Mouse (Mus musculus): ENCODE results near the gene Col15a1. TPM values are rescaled to one million over a fixed set of nuclear protein-coding genes. Genes with fewer than 3 reads are reported as not detected.

Gene Col15a1
- total RNA-seq, 2 experiments from 2014 or later: 285 to 337 TPM

DNA sequence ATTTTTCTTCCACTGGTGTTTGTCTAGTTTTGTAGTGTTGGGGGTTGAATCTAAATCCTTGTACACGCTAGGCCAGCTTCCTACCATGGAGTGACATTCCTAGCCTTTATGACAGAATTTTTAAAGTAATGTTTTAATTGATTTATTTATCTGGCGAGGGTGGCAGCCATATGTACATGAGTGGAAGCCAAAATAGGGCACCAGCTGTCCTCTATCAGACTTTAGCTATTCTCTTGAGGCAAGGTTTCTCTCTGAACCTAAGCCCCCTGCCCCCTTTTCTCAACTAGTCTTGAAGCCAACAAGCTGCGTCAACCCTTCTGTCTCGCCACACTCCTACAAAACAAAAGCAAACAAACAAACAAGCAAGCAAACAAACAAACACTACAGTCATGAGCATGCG is 57.6 kb downstream of the Col15a1 start:
- DNase-seq (ENCODE audit: low spot score in 2 of 2): no peak

DNA sequence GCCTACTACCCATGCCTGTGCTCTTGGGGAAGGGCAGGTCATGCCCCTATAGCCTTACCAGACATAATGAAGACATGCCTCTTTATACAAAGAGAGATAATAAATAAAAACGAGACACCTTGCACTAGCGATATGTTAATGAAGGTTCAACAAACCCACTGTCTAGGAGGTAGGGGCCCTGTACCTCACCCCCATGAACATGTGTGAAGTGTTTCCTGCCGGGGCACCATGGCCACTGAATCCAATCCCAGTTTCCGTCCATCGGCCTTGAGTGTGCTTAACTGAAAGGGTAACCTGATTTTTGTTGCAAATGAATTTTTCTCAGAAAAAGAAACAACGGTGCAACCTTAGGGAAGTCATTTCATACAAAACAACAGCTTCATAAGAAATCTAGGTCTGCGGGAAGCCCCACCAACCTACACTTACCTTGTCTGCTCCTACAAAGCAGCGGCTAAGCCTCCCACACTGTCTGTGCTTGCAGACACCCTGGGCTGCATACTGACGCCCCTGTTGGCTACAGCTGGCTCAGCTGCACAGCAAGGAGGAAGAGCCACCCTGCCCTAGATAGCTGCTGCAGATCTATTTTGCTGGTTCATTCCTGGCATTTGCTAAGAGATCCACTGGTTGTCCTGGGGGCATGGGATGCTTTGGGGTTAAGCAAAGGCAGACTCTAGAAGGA is 64.6 kb downstream of the Col15a1 start:
- no peak for DNase-seq (ENCODE audit: low spot score in 2 of 2)

DNA sequence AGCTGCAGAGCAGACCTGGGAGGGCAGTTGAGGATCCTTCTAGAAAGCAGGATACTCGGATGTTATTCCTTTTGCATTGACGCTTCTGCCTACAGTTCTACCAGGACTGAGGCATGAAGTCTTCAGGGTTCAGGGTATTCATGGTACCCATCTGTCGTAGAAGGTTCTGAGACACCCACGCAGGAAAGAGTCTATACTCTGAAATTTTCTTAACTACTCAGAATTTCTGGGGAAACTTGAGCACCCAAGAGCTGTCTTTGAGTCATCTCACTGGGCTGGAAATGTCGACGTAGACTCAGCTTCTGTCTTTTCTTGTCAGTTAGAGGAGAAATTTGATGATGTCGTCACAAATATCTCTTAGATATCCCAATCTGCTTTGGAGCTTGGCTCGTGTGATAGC is 65.8 kb downstream of the Col15a1 start:
- no peak for DNase-seq (ENCODE audit: low spot score in 2 of 2)

DNA sequence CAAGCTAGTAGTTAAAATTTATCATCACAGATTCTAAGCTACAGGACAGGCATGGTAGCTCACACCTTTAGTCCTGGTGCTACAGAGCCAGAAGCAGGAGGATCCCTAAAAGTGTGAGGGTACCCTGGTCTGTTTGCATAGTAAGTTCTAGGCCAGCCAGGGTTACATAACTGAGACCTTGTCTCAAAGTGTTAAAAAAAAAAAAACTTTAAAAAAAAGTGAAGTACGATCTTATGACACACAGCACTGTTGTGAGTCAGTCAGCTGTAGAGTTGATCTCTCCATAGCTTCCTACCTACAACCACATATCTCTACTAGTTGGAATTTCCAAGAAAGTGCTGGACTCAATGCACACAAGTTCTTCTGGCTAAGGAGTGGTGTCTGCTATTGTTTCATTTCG is 67.0 kb downstream of the Col15a1 start:
- no peak for DNase-seq (ENCODE audit: low spot score in 2 of 2)

DNA sequence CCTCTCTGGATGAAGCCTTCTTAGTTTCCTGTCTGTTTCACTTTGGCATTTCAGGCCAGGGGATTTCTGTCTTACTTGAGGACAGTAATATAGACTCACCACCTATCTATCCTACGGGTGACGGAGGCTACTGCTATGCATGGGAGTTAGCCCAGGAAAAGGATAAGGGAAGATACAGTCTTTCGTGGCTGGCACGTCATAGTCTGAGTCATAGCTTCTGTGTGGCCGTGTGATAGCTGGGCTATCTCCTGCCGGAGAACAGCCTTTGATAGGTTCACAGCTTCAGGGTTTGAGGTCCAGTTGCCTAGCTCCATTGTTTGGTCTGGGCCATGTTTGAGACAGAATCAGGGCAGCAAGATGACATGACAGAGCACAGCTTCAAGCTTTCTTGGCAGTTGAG is 70.4 kb downstream of the Col15a1 start:
- DNase-seq (ENCODE audit: low spot score in 2 of 2): no peak

DNA sequence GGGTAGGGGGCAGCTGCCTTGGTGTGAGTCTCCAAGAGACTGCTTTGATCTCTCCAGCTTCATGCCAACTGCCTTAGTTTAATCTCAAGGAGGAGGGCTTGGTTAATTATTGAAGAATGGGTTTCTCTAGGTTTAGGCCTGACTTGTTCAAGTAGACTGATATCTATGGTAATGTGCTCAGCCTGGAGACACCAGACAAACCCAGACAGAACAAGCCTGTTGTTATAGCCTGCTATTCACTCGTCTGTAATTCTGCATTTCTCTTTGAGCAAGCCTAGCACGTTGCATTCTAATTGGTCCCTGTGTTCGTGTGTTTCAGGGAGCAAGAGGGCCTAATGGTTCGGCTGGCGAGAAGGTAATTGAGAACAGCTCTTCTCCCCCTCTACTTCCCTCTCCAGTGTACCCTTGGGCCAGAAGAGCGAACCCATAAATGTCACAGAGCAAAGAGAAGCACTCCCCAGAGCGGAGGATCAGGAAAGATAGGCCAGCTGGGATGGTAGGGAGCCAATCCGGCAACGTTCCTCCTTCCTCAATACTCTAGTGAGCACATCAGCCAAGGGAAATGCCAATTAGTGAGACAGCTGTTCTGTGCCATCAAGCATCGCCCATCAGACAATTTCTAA is 71.2 kb downstream of the Col15a1 start:
- no peak for DNase-seq (ENCODE audit: low spot score in 2 of 2)

DNA sequence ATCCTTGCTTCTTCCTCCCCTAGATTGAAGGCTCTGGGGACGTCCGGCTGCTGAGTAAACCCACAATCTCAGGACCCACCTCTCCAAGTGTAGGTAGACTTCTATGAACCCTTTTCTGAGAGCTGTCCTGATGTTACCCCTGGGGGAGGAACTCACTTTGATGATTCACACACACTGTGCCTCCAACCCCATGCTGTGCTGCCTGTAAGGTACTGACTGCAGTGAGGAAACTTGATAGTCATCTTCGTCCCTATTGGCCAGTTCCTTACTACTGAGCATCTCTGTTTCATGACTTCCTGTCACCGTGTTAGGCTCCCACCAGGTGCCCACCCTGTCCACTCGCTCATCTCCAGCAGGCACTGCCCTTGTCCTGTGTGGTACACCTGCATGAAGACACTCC is 72.2 kb downstream of the Col15a1 start:
- DNase-seq (ENCODE audit: low spot score in 2 of 2): no peak

DNA sequence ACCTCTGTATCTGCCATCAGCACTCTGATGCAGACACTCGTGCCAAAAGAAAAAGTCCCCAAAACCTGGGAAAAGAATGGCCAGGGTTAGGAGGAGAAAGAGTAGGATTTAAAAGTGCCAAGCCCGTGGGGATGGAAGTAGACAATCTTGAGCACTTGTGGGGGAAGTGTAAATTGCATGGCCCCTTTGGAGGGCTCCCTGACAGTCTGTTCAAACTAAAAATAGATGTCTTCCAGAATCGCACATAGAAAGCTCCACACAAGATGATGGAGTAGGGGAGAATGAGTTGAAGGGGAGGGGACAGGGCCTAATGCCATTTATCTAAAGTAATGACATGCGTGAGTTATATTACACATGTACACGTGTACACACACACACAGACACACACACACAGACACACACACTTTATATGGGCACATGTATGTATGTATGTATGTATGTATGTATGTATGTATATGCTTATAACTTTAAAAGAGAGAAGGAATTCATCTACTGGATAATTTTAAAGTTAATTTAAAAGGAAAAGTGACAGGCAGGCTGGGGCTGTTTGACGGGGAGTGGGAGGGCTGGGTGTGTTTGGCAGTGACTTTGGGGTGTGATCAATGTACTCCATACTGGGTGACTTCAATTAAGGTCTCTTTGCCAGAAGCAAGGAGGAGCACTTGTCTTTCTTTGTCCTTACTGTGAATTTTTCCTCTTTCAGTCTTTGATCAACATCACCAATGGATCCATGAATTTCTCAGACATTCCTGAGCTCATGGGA is 74.1 kb downstream of the Col15a1 start:
- DNase-seq (ENCODE audit: low spot score in 2 of 2): no peak

DNA sequence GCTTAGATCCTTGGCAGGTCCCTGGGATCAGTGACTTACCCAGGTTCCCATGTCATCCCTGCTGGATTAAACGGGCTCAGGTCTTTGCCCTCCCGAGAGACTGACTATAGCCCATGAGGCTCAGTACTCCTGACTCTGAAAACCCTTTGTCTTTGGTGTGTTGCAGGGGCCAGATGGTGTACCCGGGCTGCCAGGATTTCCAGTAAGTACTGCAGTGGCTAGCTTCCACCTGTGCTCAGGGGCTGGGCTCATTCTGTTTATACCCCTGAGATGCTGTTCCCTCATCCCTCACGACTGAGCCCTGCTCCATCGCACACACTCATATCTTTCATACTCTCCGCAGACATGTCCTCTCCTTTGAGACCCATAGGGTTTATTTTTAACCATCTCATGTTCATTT is 76.3 kb downstream of the Col15a1 start:
- no peak for DNase-seq (ENCODE audit: low spot score in 2 of 2)

DNA sequence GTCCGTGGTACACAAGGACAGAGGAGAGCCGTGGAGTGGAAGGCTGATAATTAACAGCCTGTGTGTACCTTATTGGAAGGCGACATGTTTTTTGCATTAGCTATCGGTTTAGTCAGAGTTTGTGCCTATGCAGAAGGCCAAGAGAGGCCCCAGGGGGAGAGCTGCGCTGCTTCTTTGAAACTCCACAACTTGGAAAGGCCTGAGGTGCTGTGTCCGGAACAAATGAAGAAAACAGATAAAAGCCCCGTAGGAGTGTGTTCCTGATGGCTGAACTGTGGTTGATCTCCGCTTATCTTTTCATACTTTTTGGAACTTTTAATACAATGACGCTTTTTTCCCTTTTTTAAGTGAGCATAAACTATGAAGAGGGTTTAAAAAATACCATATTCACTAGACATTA is 76.9 kb downstream of the Col15a1 start:
- DNase-seq (ENCODE audit: low spot score in 2 of 2): peak in 1 of 2 experiments; percentile 43

DNA sequence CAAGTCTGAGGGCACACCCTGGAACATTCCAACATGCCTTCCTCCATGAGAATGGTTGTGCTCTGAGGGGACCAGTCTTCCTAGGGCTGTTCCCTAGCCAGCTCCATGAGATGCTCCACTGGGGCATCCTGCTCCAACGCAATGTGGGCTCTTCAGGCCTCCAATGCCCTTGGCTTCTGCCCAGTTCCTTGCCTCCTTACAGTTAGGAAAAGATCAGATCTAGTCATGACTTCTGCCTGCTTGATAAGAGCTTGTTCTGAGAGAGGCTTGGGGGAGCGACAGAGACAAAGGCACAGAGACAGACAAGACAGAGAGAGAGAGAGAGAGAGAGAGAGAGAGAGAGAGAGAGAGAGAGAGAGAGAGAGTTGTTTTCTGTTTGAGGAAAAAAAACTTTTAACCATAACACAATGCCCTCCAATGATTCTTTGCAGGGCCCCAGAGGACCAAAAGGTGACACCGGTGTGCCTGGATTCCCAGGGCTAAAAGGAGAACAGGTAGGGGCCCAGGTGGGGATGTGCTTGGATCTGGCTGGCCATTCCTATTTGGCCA is 78.7 kb downstream of the Col15a1 start:
- no peak for DNase-seq (ENCODE audit: low spot score in 2 of 2)

DNA sequence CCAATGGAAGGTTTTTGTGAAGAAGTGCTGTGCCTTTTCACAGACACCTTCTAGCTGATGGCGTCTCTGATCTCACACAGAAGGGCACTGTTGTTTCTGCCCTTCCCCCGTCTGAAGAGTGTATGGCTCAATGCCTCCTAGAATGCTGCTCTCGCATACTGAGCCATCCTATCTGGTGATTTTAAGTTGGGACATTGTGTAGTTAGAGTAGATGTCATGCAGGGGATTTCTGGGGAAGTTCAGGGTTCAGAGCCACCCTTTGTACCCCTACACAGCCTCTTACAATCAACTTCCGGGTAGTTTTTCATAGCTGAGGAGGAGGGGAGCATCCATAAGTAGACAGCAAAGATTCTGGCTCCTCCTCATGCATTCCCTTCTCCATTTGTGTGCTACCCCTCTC is 79.5 kb downstream of the Col15a1 start:
- no peak for DNase-seq (ENCODE audit: low spot score in 2 of 2)

DNA sequence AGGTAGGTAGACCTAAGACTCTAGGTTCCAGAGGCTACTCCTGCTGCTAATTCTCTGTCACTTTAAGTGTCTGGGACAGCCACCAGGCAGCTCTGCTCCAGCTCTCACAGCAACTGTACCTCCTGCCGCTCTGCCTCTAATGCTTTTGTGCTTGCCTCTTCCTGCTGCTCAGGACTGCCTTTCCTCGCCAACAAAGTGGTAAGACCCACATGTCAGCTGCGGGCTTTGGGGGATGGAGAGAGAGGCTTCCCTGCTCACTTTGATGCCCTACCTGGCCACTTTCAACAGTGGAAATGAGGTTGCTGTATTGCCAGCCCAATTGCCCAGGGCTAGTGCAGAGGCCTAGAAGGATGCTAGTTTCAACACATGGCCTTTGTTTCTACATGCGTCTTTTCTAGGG is 80.3 kb downstream of the Col15a1 start:
- DNase-seq (ENCODE audit: low spot score in 2 of 2): no peak

DNA sequence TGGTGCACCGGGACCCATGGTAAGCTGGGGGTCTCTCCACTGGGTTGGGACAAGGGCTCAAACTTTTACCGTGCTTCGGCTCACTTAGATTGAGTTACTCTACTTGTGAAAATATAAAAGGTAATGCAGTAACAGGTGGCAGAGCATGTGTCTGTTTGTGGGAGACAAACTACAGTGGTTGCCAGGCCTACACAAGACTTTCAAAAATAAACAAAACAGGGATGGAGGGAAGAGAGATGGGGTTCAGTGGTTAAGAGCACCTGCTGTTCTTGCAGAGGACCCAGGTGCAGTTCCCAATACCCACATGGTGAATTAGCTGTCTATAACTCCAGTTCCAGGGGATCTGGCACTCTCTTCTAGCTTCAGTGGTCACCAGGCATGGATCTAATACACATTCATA is 81.6 kb downstream of the Col15a1 start:
- DNase-seq (ENCODE audit: low spot score in 2 of 2): no peak

DNA sequence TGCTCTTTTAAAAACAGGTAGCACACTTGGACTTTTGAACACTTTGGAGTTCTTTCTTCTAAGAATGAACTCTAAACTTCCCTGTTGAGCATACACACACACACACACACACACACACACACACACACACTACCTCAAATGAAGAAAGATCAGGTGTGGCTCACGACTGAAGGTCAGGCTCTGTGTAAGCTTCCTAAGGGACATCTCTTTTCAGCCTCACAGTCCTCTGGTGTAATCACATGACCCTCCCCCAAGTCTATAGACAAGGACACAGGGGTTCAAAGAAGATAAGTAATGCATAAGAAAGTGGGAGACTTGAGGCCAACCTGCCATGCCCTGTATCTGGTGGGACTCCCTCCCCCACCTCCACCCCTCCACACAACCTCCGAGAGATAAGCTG is 82.5 kb downstream of the Col15a1 start:
- no peak for DNase-seq (ENCODE audit: low spot score in 2 of 2)

DNA sequence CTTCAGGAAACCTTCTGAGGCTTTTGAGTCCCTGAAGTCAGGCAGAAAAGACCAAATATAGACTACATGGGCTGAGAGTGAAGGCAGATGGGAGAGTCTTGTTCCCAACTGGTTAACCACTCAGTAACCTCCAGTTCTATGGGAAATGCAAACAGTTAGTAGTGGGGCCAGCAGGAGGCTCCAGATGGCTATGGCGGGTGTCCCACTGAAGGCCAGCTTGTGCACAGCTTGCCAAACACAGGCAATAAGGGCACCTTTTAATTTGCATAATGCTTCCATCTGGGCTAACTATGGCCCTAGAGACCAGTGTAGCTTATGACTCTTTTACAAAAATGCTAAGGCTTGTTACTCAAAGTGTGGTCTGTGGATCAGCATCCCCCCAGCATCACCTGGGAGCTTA is 83.1 kb downstream of the Col15a1 start:
- no peak for DNase-seq (ENCODE audit: low spot score in 2 of 2)

DNA sequence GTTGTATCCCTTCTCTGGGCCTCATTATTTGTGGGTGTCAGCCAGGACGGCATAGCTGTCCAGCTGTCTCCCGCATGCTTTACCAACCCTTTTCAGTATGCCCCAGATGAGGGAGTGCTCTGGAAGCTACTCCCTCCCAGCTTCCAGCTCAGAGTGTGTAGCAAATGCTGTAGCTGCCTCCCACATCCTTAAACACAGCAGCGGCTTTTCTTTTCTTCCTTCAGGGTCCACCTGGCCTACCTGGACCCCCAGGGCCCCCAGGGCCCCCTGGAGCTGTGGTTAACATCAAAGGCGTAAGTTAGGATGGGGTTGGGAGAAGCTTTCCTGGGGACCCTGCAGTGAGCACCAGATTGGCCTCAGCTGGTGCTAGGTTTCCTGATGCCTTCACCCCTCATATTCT is 85.0 kb downstream of the Col15a1 start:
- no peak for DNase-seq (ENCODE audit: low spot score in 2 of 2)

DNA sequence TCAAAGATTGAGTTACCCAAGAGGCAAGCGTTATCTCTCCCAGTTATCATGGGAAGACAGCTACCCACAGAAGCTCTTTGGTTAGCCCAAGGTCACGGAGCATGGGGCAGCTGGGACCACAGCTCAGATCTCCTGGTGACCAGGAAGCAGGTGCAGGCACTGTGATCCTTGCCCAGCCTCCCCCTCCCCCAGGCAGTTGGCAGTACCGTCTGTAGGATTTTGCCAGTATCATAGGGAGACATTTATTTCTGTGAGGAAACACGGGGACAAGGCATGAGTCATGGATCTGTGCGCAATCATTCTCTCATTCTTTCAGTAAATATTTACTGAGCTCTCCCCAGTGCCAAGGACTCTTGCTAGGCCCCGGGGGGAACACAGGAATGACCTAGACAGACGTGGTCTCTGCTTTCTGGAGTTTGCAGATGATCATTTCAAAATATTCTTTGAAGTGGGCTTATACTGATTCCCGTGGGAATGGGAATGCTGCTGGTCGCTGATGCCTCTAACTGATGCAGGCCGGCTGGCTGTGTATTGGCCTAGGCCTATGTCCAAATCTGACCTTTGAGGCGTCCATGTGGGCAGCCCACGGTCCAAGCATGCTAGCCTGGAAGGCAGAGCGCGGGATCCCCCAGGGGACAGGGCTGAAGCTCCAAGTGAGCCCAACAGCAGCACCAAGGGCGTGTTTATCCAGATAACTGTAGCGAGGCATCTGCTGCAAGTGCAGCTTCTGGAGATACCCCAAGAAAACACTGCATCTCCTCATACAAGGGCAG is 86.0 kb downstream of the Col15a1 start:
- peak in 1 of 2 experiments; percentile 58 for DNase-seq (ENCODE audit: low spot score in 2 of 2)

DNA sequence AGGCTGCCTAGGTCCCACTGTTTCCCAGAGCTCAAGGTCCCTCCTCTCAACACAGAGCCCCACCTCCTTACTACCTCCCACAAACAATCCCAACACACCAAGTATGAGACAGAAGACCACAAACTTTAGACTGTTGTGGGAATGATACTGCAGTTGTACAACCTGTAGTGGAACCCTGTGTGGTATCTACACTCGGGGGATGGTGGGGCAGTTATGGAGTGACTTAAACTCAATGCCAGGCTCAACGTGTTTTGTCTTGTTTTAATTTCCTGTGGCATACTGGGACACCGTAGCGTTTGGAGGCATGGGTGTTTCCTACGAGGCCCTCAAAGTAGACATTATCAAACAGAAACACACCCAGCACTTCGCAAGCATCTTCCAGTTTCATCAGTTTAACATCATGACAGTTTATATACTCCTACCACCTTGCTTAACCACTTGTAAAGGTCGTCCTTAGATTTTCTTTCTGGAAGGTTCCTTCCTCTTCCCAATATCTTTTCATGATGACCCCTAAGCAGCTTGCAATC is 86.6 kb downstream of the Col15a1 start:
- no peak for DNase-seq (ENCODE audit: low spot score in 2 of 2)

DNA sequence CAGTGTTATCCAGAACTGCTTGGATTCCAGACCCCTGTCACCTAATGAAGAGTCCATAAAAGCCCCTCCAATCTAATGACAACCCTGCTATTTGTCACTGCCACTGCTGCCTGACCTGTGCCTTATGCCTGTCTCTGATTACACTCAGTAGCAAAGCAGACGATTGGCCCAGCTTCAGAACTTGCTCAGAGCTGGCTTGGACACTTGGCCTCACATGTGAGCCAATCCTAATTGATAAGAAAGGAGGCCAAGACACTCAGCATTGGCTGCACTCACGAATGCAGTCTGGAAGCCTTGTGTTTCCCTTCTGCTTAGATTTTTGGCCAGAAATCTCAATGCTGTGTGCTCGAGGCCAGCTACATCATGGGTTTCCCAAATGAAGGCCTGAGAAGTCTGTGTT is 87.6 kb downstream of the Col15a1 start:
- peak in 1 of 2 experiments; percentile 54 for DNase-seq (ENCODE audit: low spot score in 2 of 2)

DNA sequence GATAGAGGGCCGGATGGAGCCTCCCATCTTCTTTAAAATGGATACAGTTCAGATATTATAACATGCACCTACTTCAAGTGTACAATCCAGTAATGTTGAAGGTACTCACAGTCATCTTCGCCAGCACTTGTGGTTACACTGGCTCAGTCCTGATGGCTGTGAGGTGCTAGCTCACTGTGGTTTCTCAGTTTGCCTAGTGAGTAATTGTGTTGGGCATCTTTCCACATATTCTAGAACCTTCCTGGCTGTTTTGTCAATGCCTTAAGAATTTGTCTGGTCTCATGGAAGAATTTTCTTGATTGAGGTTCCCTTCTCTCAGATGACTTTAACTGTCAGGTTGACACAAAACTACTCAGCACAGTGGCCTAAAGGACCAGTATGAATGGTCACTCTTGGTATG is 92.7 kb downstream of the Col15a1 start:
- no peak for DNase-seq (ENCODE audit: low spot score in 2 of 2)
